Mouse (Mus musculus) liver, embryonic 14.5 days (tissue): ENCODE measurements around the gene Tomt. TPM values are rescaled to one million over a fixed set of nuclear protein-coding genes. Genes with fewer than 3 reads are reported as not detected.

Experiments used
- ATAC-seq: fragments of 200-750 bp; cut with Nextera tagmentation; 2 replicates; pipeline ENCODE4 v1.8.0; 2017; ENCODE audit warnings: moderate number of reproducible peaks, mild to moderate bottlenecking, moderate library complexity; ENCODE audit not compliant: insufficient read depth
- DNase-seq, 3 experiments: peaks; one replicate each; pipeline ENCODE4 v3.0.0-alpha.2; 2012 to 2013; ENCODE audit warnings: low read depth in 3 of 3, low spot score in 3 of 3
- H3K27ac ChIP-seq: fragments of 300-500 bp; sonication (generic); 2 replicates; pipeline ENCODE4 v1.5.1; 2014; ENCODE audit warnings: moderate library complexity, mild to moderate bottlenecking, control low read depth, inconsistent platforms
- H3K27me3 ChIP-seq: fragments of 300-500 bp; sonication (generic); 2 replicates; pipeline ENCODE4 v1.6.1; 2014; ENCODE audit warnings: mild to moderate bottlenecking, low read length, moderate library complexity; ENCODE audit not compliant: control insufficient read depth, insufficient read depth
- H3K36me3 ChIP-seq: fragments of 300-500 bp; sonication (generic); replicated peaks from 2 replicates; pipeline ENCODE4 v1.6.1; 2014; ENCODE audit warnings: low read depth; ENCODE audit not compliant: control insufficient read depth, insufficient read depth
- H3K4me1 ChIP-seq, 2 experiments: fragments of 200-500 bp in 1 of 2; fragments of 300-500 bp in 1 of 2; sonication (generic) in 1 of 2; replicated peaks; 2 replicates each; pipeline ENCODE4 v1.6.1; 2012 to 2014; ENCODE audit warnings: antibody characterized with exemption in 1 of 2, inconsistent platforms in 1 of 2, low read length in 1 of 2; ENCODE audit not compliant: control insufficient read depth in 2 of 2, insufficient read depth in 2 of 2
- H3K4me2 ChIP-seq: fragments of 300-500 bp; sonication (generic); 2 replicates; pipeline ENCODE4 v1.6.1; 2014; ENCODE audit warnings: low read depth, mild to moderate bottlenecking, control low read depth, moderate library complexity
- H3K4me3 ChIP-seq, 2 experiments: fragments of 200-500 bp in 1 of 2; fragments of 300-500 bp in 1 of 2; sonication (generic) in 1 of 2; 2 replicates each; pipeline ENCODE4 v1.5.1; 2012 to 2014; ENCODE audit warnings: low read depth in 2 of 2, low read length in 2 of 2, mild to moderate bottlenecking in 2 of 2, control low read depth in 1 of 2, inconsistent platforms in 1 of 2, moderate library complexity in 1 of 2; ENCODE audit not compliant: insufficient read depth in 1 of 2
- H3K9ac ChIP-seq: fragments of 300-500 bp; sonication (generic); replicated peaks from 2 replicates; pipeline ENCODE4 v1.6.1; 2014; ENCODE audit warnings: mild to moderate bottlenecking, control low read depth, moderate library complexity
- H3K9me3 ChIP-seq: fragments of 300-500 bp; sonication (generic); 2 replicates; pipeline ENCODE4 v1.6.1; 2016; ENCODE audit warnings: low read length, mixed read lengths; ENCODE audit not compliant: control insufficient read depth
- CTCF ChIP-seq: IDR thresholded peaks from 2 replicates; pipeline ENCODE4 v1.5.1; 2016; ENCODE audit warnings: antibody characterized with exemption, low read depth, control low read depth
- EP300 ChIP-seq: IDR thresholded peaks from 2 replicates; pipeline ENCODE4 v1.6.1; 2016; ENCODE audit warnings: antibody characterized with exemption, low read depth
- WGBS: fragments of 180-500 bp; shearing (Covaris S2); extraction: QIAGEN DNeasy Blood & Tissue Kit; methylation state at CpG from one replicate; pipeline ENCODE4 v1.1.7; 2014; ENCODE audit not compliant: insufficient replicate concordance; 5-methylcytosine and 5-hydroxymethylcytosine counted together
- polyA plus RNA-seq, 2 experiments: library from polyadenylated mRNA; depleted of rRNA in 1 of 2; stranded (reverse) in 1 of 2; unstranded in 1 of 2; fragments of >200 nt; fragmentation: Nextera tagmentation in 1 of 2; extraction: Ambion mirVana in 1 of 2; gene quantifications; 2 replicates each; pipeline versions ENCODE4 v1.2.1 to v1.2.3; 2012 to 2014

Tomt gene
- polyA plus RNA-seq (2012; rRNA removed) = 0.05 and 0.08 TPM in 2 replicates
- polyA plus RNA-seq (2014; fragmentation: Nextera tagmentation; extraction: Ambion mirVana) = 0.09 and 0.13 TPM in 2 replicates

- 4% methylated on average over 11 of the region's 11 CpGs for WGBS
- Histone ChIP-seq H3K9me3 (no peaks in the 10 kb centered on the region), H3K27ac (peak within 1 kb of the TSS; percentile 84), H3K9ac (peak within 1 kb of the TSS; percentile 91), H3K4me3 (peak within 1 kb of the TSS; percentile 81 to 85), H3K4me2 (peak within 1 kb of the TSS; percentile 94), H3K36me3 (peaks cover 7% of the 10 kb centered on the region), H3K4me1 (peaks cover 14 to 24% of the 10 kb centered on the region in 2 experiments), H3K27me3 (no peaks in the 10 kb centered on the region)
- no peak for DNase-seq
- TF ChIP-seq CTCF = no peak
- no peak for TF ChIP-seq EP300
- no peak for ATAC-seq
Observed at GRCm38 (mm10) chr7:101906287-101906681, at the start of gene Tomt. Gene Tomt (minus strand): TSS chr7:101906359.

- no peak overlapping the region for H3K27ac ChIP-seq
- H3K4me1 ChIP-seq = peaks cover 3 to 14% of the 10 kb centered on the region in 2 experiments; a peak in 3 of 4 replicates
- no peak overlapping the region for H3K4me3 ChIP-seq
- ATAC-seq (no peak), DNase-seq (no peak)
- H3K4me2 ChIP-seq = no peak overlapping the region
- 28% methylated on average over 4 of the region's 4 CpGs for WGBS
- no peaks in the 10 kb centered on the region for H3K9me3 ChIP-seq
- H3K36me3 ChIP-seq = no peaks in the 10 kb centered on the region; the same call in 1 of the 2 replicates
- H3K27me3 ChIP-seq = no peaks in the 10 kb centered on the region
- TF ChIP-seq CTCF (no peak), EP300 (no peak)
- H3K9ac ChIP-seq = no peak overlapping the region
Observed at GRCm38 (mm10) chr7:101955862-101956261, 49.7 kb upstream of the Tomt start.

- H3K4me3 ChIP-seq = no peak overlapping the region
- ATAC-seq (no peak), DNase-seq (no peak)
- no peaks in the 10 kb centered on the region for H3K9me3 ChIP-seq
- TF ChIP-seq CTCF (no peak), EP300 (no peak)
- no peak overlapping the region for H3K4me2 ChIP-seq
- no peak overlapping the region for H3K9ac ChIP-seq
- no peak overlapping the region for H3K27ac ChIP-seq
- H3K36me3 ChIP-seq = no peaks in the 10 kb centered on the region; the same call in 1 of the 2 replicates
- no peaks in the 10 kb centered on the region for H3K27me3 ChIP-seq
- 72% methylated on average over 2 of the region's 2 CpGs for WGBS
- peaks cover 3 to 14% of the 10 kb centered on the region in 2 experiments; a peak in 3 of 4 replicates for H3K4me1 ChIP-seq
Observed at GRCm38 (mm10) chr7:101955276-101955675, 49.1 kb upstream of the Tomt start.

- Histone ChIP-seq H3K4me2 (no peak overlapping the region), H3K9me3 (no peaks in the 10 kb centered on the region), H3K27ac (no peak overlapping the region), H3K4me3 (no peak overlapping the region), H3K4me1 (peaks cover 3 to 14% of the 10 kb centered on the region in 2 experiments; a peak in 3 of 4 replicates), H3K9ac (no peak overlapping the region), H3K36me3 (no peaks in the 10 kb centered on the region; the same call in 1 of the 2 replicates), H3K27me3 (no peaks in the 10 kb centered on the region)
- WGBS = 83% methylated on average over 2 of the region's 2 CpGs
- TF ChIP-seq EP300 (no peak), CTCF (no peak)
- DNase-seq = no peak
- no peak for ATAC-seq
Observed at GRCm38 (mm10) chr7:101954163-101954562, 48.0 kb upstream of the Tomt start.

- Histone ChIP-seq H3K36me3 (peaks cover 4% of the 10 kb centered on the region), H3K4me3 (no peak overlapping the region), H3K9ac (no peak overlapping the region), H3K27me3 (no peaks in the 10 kb centered on the region), H3K4me1 (peaks cover 3 to 14% of the 10 kb centered on the region in 2 experiments; a peak in 3 of 4 replicates), H3K9me3 (no peaks in the 10 kb centered on the region), H3K4me2 (no peak overlapping the region), H3K27ac (no peak overlapping the region)
- no peak for TF ChIP-seq EP300
- no peak for TF ChIP-seq CTCF
- 24% methylated on average over 2 of the region's 2 CpGs for WGBS
- DNase-seq = no peak
- no peak for ATAC-seq
Observed at GRCm38 (mm10) chr7:101952098-101952497, 45.9 kb upstream of the Tomt start.
